Mouse (Mus musculus) stomach, postnatal 0 days (tissue): ENCODE data around the gene Ocln. TPM values are rescaled to one million over a fixed set of nuclear protein-coding genes. Genes with fewer than 3 reads are reported as not detected.

Source experiments
- ATAC-seq: fragments of 200-750 bp; cut with Nextera tagmentation; 2 replicates; pipeline ENCODE4 v1.8.0; 2017; ENCODE audit not compliant: low FRiP score, low TSS enrichment
- DNase-seq: peaks from one replicate; pipeline ENCODE4 v3.0.0-alpha.2; 2016; ENCODE audit warnings: low spot score
- H3K27ac ChIP-seq: fragments of 300-500 bp; sonication (generic); replicated peaks from 2 replicates; pipeline ENCODE4 v1.5.1; 2014; ENCODE audit warnings: mild to moderate bottlenecking, control low read depth
- H3K27me3 ChIP-seq: fragments of 300-500 bp; sonication (generic); 2 replicates; pipeline ENCODE4 v1.6.1; 2014; ENCODE audit warnings: low read length; ENCODE audit not compliant: control insufficient read depth, insufficient read depth
- H3K36me3 ChIP-seq: fragments of 300-500 bp; sonication (generic); 2 replicates; pipeline ENCODE4 v1.6.1; 2014; ENCODE audit warnings: low read length, mixed read lengths; ENCODE audit not compliant: control insufficient read depth, insufficient read depth
- H3K4me1 ChIP-seq: fragments of 300-500 bp; sonication (generic); replicated peaks from 2 replicates; pipeline ENCODE4 v1.6.1; 2014; ENCODE audit warnings: antibody characterized with exemption; ENCODE audit not compliant: control insufficient read depth, insufficient read depth
- H3K4me2 ChIP-seq: fragments of 300-500 bp; sonication (generic); replicated peaks from 2 replicates; pipeline ENCODE4 v1.6.1; 2014; ENCODE audit warnings: low read depth, mild to moderate bottlenecking, control low read depth, moderate library complexity
- H3K4me3 ChIP-seq: fragments of 300-500 bp; sonication (generic); 2 replicates; pipeline ENCODE4 v1.5.1; 2014; ENCODE audit warnings: low read depth, low read length, control low read depth
- H3K9ac ChIP-seq: fragments of 300-500 bp; sonication (generic); 2 replicates; pipeline ENCODE4 v1.6.1; 2014; ENCODE audit warnings: mild to moderate bottlenecking, low read length, control low read depth, mixed read lengths
- H3K9me3 ChIP-seq: fragments of 300-500 bp; sonication (generic); 2 replicates; pipeline ENCODE4 v1.6.1; 2016; ENCODE audit warnings: low read length; ENCODE audit not compliant: control insufficient read depth
- CTCF ChIP-seq: IDR thresholded peaks from 2 replicates; pipeline ENCODE4 v1.5.1; 2016; ENCODE audit warnings: antibody characterized with exemption, low read depth, mild to moderate bottlenecking, moderate library complexity
- EP300 ChIP-seq: optimal IDR thresholded peaks from 2 replicates; pipeline ENCODE3; 2016; ENCODE audit warnings: antibody characterized with exemption
- WGBS: fragments of 180-500 bp; shearing (Covaris S2); extraction: QIAGEN DNeasy Blood & Tissue Kit; methylation state at CpG from one replicate; pipeline ENCODE4 v1.1.7; 2014; 5-methylcytosine and 5-hydroxymethylcytosine counted together
- polyA plus RNA-seq: library from polyadenylated mRNA; unstranded; fragments of >200 nt; fragmentation: Nextera tagmentation; extraction: Ambion mirVana; gene quantifications from 2 replicates; pipeline ENCODE4 v1.2.1, GENCODE M21; 2015

Ocln gene
- polyA plus RNA-seq, 1 experiment from 2014 or later, result 66.0 TPM

DNA sequence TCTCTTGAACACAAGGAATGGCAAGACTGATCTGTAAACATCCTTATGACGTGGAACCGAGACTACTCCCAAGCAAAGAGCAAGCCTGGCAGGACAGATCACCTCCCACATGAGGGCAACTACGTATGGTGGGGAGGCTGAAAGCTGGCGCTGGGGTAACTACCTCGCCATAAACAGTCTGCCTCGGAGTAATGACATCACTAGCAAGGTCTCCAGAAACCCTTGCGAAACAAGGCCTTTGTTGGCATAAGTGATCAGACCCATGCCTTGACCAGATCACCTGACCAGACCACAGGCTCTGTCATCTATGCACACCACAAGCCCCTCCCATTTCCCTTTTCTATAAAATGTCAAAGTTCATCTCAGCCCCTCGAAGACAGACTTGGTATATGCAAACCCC is 59.2 kb downstream of the Ocln start:
- no peaks in the 10 kb centered on the region for H3K27me3 ChIP-seq
- no peaks in the 10 kb centered on the region for H3K9me3 ChIP-seq
- H3K4me2 ChIP-seq, result no peak overlapping the region
- H3K9ac ChIP-seq, result no peak overlapping the region
- H3K4me1 ChIP-seq, result no peaks in the 10 kb centered on the region
- no peak overlapping the region for H3K4me3 ChIP-seq
- ATAC-seq, result peak; percentile 78
- peak; percentile 51 for DNase-seq
- H3K27ac ChIP-seq, result 0 out of 2 replicates have a peak overlapping the region, but pooled peaks have one; percentile 14
- H3K36me3 ChIP-seq, result no peaks in the 10 kb centered on the region; the same call in 1 of the 2 replicates
- 59% methylated on average over 8 of the region's 8 CpGs for WGBS
- no peak for TF ChIP-seq EP300
- TF ChIP-seq CTCF, result no peak

DNA sequence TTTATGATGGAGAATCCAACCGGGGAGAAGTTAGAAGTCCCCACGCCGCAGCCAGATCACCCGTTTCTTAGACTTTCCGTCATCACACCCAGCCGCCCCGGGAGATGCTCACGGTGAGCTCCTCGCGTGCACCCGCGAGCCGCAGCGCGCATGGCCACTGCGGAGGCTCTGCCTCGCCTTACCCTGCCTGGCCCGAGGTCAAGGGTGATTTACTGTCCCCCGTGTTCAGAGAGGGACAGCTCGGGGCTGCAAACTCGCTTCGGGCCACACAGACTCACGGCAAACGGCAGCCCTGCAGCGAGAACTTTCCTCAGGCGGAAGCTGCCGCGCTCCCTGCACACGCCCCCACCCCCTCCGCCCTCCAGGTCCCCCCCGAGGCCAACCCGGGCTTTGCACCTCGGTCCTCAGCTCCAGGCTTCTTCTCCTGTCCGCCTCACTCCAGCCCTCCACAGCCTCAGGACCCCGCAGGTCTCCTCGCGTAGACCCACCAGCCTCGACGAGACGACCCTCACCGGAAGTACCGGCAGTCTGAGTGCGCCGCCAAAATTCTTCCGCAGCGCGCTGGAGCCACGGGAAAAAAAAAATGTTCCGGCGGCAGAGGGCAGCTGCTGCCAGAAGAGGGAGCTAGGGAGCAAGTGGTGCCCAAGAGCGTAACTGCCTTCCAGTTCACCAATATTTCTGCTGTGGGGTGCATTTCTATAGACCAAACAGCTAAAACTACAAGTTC is 60.3 kb downstream of the Ocln start, which contains the start of gene Gtf2h2:
Gtf2h2 (minus strand) TSS at position 519 of the 727 bp plus-strand sequence.
- TF ChIP-seq CTCF (peak; percentile 97), EP300 (no peak)
- H3K4me2 ChIP-seq, result peak within 1 kb of the TSS; percentile 77
- no peaks in the 10 kb centered on the region for H3K4me1 ChIP-seq
- H3K27me3 ChIP-seq, result no peaks in the 10 kb centered on the region
- peak; percentile 60 for ATAC-seq
- under 1% methylated on average over 51 of the region's 51 CpGs for WGBS
- H3K9me3 ChIP-seq, result no peaks in the 10 kb centered on the region
- H3K36me3 ChIP-seq, result no peaks in the 10 kb centered on the region; the same call in 1 of the 2 replicates
- peak within 1 kb of the TSS; percentile 87 for H3K9ac ChIP-seq
- H3K27ac ChIP-seq, result peak within 1 kb of the TSS; percentile 83
- H3K4me3 ChIP-seq, result peak within 1 kb of the TSS; percentile 85
- peak; percentile 90 for DNase-seq

DNA sequence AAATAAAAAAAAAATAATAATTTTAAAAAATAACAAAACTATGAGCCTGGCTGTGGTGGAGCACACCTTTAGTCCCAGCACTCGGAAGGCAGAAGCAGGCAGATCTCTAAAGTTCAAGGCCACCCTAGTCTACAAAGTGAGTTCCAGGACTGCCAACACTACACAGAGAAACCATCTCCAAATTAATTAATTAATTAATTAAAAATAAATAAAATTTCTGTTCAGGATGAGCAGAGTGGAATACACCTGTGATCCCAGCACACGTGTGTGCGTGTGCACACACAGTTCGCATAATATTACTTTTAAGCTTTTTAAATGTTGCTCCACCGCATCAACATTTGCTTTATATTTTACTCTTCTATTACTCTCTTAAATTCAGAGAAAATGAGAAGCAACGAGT is 60.9 kb downstream of the Ocln start:
- peak overlapping the region; percentile 77 for H3K4me2 ChIP-seq
- peak overlapping the region; percentile 83; the same call in 1 of the 2 replicates for H3K27ac ChIP-seq
- no peaks in the 10 kb centered on the region for H3K9me3 ChIP-seq
- peaks cover 1% of the 10 kb centered on the region for H3K36me3 ChIP-seq
- ATAC-seq (no peak), DNase-seq (no peak)
- TF ChIP-seq CTCF (no peak), EP300 (no peak)
- no peaks in the 10 kb centered on the region for H3K4me1 ChIP-seq
- WGBS, result 15% methylated on average over 6 of the region's 6 CpGs
- no peaks in the 10 kb centered on the region for H3K27me3 ChIP-seq
- peak overlapping the region; percentile 87 for H3K9ac ChIP-seq
- H3K4me3 ChIP-seq, result peak overlapping the region; percentile 85

DNA sequence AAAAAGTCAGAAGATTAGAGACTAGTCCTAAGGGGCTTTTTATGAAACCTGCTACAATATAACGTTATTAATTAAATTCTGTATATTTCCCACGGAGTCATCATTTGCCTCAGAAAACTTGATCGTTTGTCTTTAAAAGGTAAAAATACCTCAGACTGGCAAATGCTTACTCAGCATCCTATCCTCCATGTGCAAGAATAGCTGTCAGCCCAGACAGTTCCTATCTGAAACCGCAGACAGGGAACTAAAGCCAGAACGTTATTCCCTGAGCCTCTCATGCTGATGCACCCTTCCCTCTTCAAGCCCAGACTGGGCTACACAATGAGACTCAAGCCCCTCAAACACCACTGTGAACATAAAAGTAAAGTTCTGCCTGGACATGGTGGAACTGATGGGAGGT is 62.1 kb downstream of the Ocln start:
- H3K4me3 ChIP-seq, result no peak overlapping the region

DNA sequence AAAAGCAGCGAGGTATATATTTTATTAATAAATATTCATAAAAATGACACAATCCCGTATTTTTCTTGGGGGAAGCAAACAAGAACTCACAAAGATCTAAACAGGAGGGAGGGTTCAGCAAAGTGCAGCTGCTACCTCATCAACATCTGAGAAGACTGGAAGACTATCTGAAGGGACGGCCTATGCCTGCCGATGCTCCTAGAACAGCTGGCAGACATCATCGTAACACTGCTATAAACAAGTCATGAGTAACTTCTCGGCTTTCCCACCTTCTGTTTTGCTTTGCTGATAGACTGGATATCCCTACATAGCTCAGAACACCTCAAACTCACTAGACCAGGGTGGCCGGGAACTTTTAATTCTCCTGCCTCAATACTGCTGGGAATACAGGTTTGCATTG is 68.9 kb downstream of the Ocln start:
- H3K4me2 ChIP-seq, result no peak overlapping the region
- no peak overlapping the region for H3K4me3 ChIP-seq
- peaks cover 6% of the 10 kb centered on the region for H3K36me3 ChIP-seq
- H3K27ac ChIP-seq, result no peak overlapping the region
- no peak for DNase-seq
- H3K9ac ChIP-seq, result no peak overlapping the region
- H3K9me3 ChIP-seq, result no peaks in the 10 kb centered on the region
- TF ChIP-seq CTCF, result no peak
- no peak for TF ChIP-seq EP300
- no peaks in the 10 kb centered on the region for H3K27me3 ChIP-seq
- no peak for ATAC-seq
- WGBS, result 59% methylated on average over 7 of the region's 7 CpGs
- H3K4me1 ChIP-seq, result no peaks in the 10 kb centered on the region

More for the DNA sequence above, 62.1 kb downstream of the Ocln start:
- Histone ChIP-seq H3K27me3 (no peaks in the 10 kb centered on the region), H3K27ac (no peak overlapping the region), H3K4me2 (no peak overlapping the region), H3K4me1 (no peaks in the 10 kb centered on the region), H3K9me3 (no peaks in the 10 kb centered on the region), H3K36me3 (peaks cover 3% of the 10 kb centered on the region), H3K9ac (no peak overlapping the region)
- TF ChIP-seq EP300 (no peak), CTCF (no peak)
- ATAC-seq, result no peak
- WGBS, result 80% methylated on average over 5 of the region's 5 CpGs
- DNase-seq, result no peak
